Mouse (Mus musculus): ENCODE results near the gene Tssk1.
A peak's percentile ranks its signal among the peaks of the same experiment; 100 is the strongest.

The Tssk1 gene

GRCm38 (mm10) chr16:17898462-17898861 lies 4.4 kb downstream of the Tssk1 start, which contains the start of the genes Dgcr2 and Tssk2:
Dgcr2 (minus strand) TSS chr16:17898562.
Tssk2 (plus strand) TSS chr16:17898637.
- DNase-seq (ENCODE audit: low read depth, low spot score), result no peak

- DNase-seq (ENCODE audit: low read depth, low spot score), result peak; percentile 96
These were observed 17.1 kb downstream of the Tssk1 start, which contains the start of gene Ess2 for GRCm38 (mm10) chr16:17911052-17911595. Ess2 (minus strand) TSS chr16:17911348.

- DNase-seq (ENCODE audit: low read depth, low spot score), result peak; percentile 53
These were observed 20.6 kb downstream of the Tssk1 start, which contains the start of gene Gsc2 for GRCm38 (mm10) chr16:17914307-17915249. Gsc2 (minus strand) TSS chr16:17915059.

GRCm38 (mm10) chr16:17920586-17920985 lies 26.6 kb downstream of the Tssk1 start:
- no peak for DNase-seq (ENCODE audit: low read depth, low spot score)

- DNase-seq (ENCODE audit: low read depth, low spot score), result peak; percentile 99
These were observed 27.5 kb downstream of the Tssk1 start for GRCm38 (mm10) chr16:17921325-17922162.

- DNase-seq (ENCODE audit: low read depth, low spot score), result no peak
These were observed 28.1 kb downstream of the Tssk1 start for GRCm38 (mm10) chr16:17922163-17922538.

- peak; percentile 55 for DNase-seq (ENCODE audit: low read depth, low spot score)
These were observed 33.5 kb downstream of the Tssk1 start for GRCm38 (mm10) chr16:17927351-17928082.

GRCm38 (mm10) chr16:17928087-17928580 lies 34.1 kb downstream of the Tssk1 start, which contains the start of gene Slc25a1:
Slc25a1 (minus strand) TSS chr16:17928219.
- peak; percentile 77 for DNase-seq (ENCODE audit: low read depth, low spot score)

GRCm38 (mm10) chr16:17928627-17929104 lies 34.6 kb downstream of the Tssk1 start:
- peak; percentile 81 for DNase-seq (ENCODE audit: low read depth, low spot score)

GRCm38 (mm10) chr16:17929211-17929610 lies 35.2 kb downstream of the Tssk1 start:
- DNase-seq (ENCODE audit: low read depth, low spot score), result no peak

GRCm38 (mm10) chr16:17929631-17930030 lies 35.6 kb downstream of the Tssk1 start:
- DNase-seq (ENCODE audit: low read depth, low spot score), result no peak

GRCm38 (mm10) chr16:17931906-17932460 lies 38.0 kb downstream of the Tssk1 start:
- no peak for DNase-seq (ENCODE audit: low read depth, low spot score)

GRCm38 (mm10) chr16:17933594-17934444 lies 39.8 kb downstream of the Tssk1 start:
- no peak for DNase-seq (ENCODE audit: low read depth, low spot score)

GRCm38 (mm10) chr16:17934445-17934910 lies 40.5 kb downstream of the Tssk1 start:
- no peak for DNase-seq (ENCODE audit: low read depth, low spot score)

- no peak for DNase-seq (ENCODE audit: low read depth, low spot score)
These were observed 42.8 kb downstream of the Tssk1 start for GRCm38 (mm10) chr16:17936776-17937175.

- DNase-seq (ENCODE audit: low read depth, low spot score), result no peak
These were observed 44.2 kb downstream of the Tssk1 start for GRCm38 (mm10) chr16:17938187-17938586.

- peak; percentile 69 for DNase-seq (ENCODE audit: low read depth, low spot score)
These were observed 44.8 kb downstream of the Tssk1 start for GRCm38 (mm10) chr16:17938821-17939220.

GRCm38 (mm10) chr16:17939255-17939751 lies 45.3 kb downstream of the Tssk1 start:
- no peak for DNase-seq (ENCODE audit: low read depth, low spot score)

GRCm38 (mm10) chr16:17943466-17943865 lies 49.4 kb downstream of the Tssk1 start:
- no peak for DNase-seq (ENCODE audit: low read depth, low spot score)
